Mouse (Mus musculus) embryonic facial prominence, embryonic 13.5 days (tissue): ENCODE data around the gene Naaladl2. TPM values are rescaled to one million over a fixed set of nuclear protein-coding genes. Genes with fewer than 3 reads are reported as not detected.

ENCODE experiments used
- ATAC-seq: fragments of 200-750 bp; cut with Nextera tagmentation; 2 replicates; pipeline ENCODE4 v1.8.0; 2017; ENCODE audit warnings: low read depth; ENCODE audit not compliant: insufficient number of reproducible peaks, insufficient read depth, low FRiP score, low TSS enrichment
- H3K27ac ChIP-seq: fragments of 300-500 bp; sonication (generic); 2 replicates; pipeline ENCODE4 v1.5.1; 2015; ENCODE audit warnings: moderate library complexity, mild to moderate bottlenecking, inconsistent platforms
- H3K27me3 ChIP-seq: fragments of 300-500 bp; sonication (generic); 2 replicates; pipeline ENCODE4 v1.6.1; 2015; ENCODE audit warnings: mild to moderate bottlenecking, inconsistent platforms
- H3K36me3 ChIP-seq: fragments of 300-500 bp; sonication (generic); 2 replicates; pipeline ENCODE4 v1.6.1; 2015; ENCODE audit warnings: mild to moderate bottlenecking, inconsistent platforms
- H3K4me1 ChIP-seq: fragments of 300-500 bp; sonication (generic); 2 replicates; pipeline ENCODE4 v1.6.1; 2015; ENCODE audit warnings: inconsistent platforms
- H3K4me2 ChIP-seq: fragments of 300-500 bp; sonication (generic); 2 replicates; pipeline ENCODE4 v1.6.1; 2015; ENCODE audit warnings: moderate library complexity, mild to moderate bottlenecking, inconsistent platforms
- H3K4me3 ChIP-seq: fragments of 300-500 bp; sonication (generic); 2 replicates; pipeline ENCODE4 v1.5.1; 2015; ENCODE audit warnings: mild to moderate bottlenecking, inconsistent platforms
- H3K9ac ChIP-seq: fragments of 300-500 bp; sonication (generic); 2 replicates; pipeline ENCODE4 v1.6.1; 2015; ENCODE audit warnings: mild to moderate bottlenecking, inconsistent platforms
- H3K9me3 ChIP-seq: fragments of 300-500 bp; sonication (generic); 2 replicates; pipeline ENCODE4 v1.6.1; 2016; ENCODE audit warnings: inconsistent platforms
- WGBS: fragments of 180-500 bp; shearing (Covaris S2); methylation state at CpG from one replicate; pipeline ENCODE4 v1.1.7; 2015; ENCODE audit warnings: mixed read lengths; 5-methylcytosine and 5-hydroxymethylcytosine counted together
- polyA plus RNA-seq: library from polyadenylated mRNA; unstranded; fragments of >200 nt; fragmentation: Nextera tagmentation; extraction: Ambion mirVana; gene quantifications from 2 replicates; pipeline ENCODE4 v1.2.1, GENCODE M21; 2015

The Naaladl2 gene
- polyA plus RNA-seq, 1 experiment from 2014 or later: 2.3 TPM

- no peaks in the 10 kb centered on the region for H3K27me3 ChIP-seq
- ATAC-seq: no peak
- no peak overlapping the region for H3K4me2 ChIP-seq
- no peak overlapping the region for H3K27ac ChIP-seq
- no peak overlapping the region for H3K9ac ChIP-seq
- no peaks in the 10 kb centered on the region for H3K4me1 ChIP-seq
- WGBS: 84% methylated on average over 5 of the region's 5 CpGs
- no peaks in the 10 kb centered on the region for H3K36me3 ChIP-seq
- H3K4me3 ChIP-seq: no peak overlapping the region
- no peaks in the 10 kb centered on the region for H3K9me3 ChIP-seq
Measured at GRCm38 (mm10) chr3:24938507-24939182, 205.4 kb downstream of the Naaladl2 start.

GRCm38 (mm10) chr3:24921811-24922210, 222.2 kb downstream of the Naaladl2 start:
- Histone ChIP-seq H3K4me1 (no peaks in the 10 kb centered on the region), H3K27me3 (no peaks in the 10 kb centered on the region), H3K9me3 (no peaks in the 10 kb centered on the region), H3K27ac (no peak overlapping the region), H3K36me3 (no peaks in the 10 kb centered on the region), H3K4me2 (no peak overlapping the region), H3K4me3 (no peak overlapping the region), H3K9ac (no peak overlapping the region)
- WGBS: 46% methylated on average over 2 of the region's 2 CpGs
- no peak for ATAC-seq

- H3K9ac ChIP-seq: no peak overlapping the region
- ATAC-seq: no peak
- H3K27me3 ChIP-seq: no peaks in the 10 kb centered on the region
- no peak overlapping the region for H3K4me2 ChIP-seq
- no peaks in the 10 kb centered on the region for H3K36me3 ChIP-seq
- H3K4me1 ChIP-seq: no peaks in the 10 kb centered on the region
- no peak overlapping the region for H3K4me3 ChIP-seq
- H3K9me3 ChIP-seq: no peaks in the 10 kb centered on the region
- no peak overlapping the region for H3K27ac ChIP-seq
- WGBS: 53% methylated on average over 6 of the region's 6 CpGs
Measured at GRCm38 (mm10) chr3:24921401-24921800, 222.7 kb downstream of the Naaladl2 start.

- no peak for ATAC-seq
- Histone ChIP-seq H3K9me3 (no peaks in the 10 kb centered on the region), H3K36me3 (no peaks in the 10 kb centered on the region), H3K27me3 (no peaks in the 10 kb centered on the region), H3K4me3 (no peak overlapping the region), H3K4me1 (no peaks in the 10 kb centered on the region), H3K27ac (no peak overlapping the region), H3K4me2 (no peak overlapping the region), H3K9ac (no peak overlapping the region)
- WGBS: 86% methylated on average over 3 of the region's 3 CpGs
Measured at GRCm38 (mm10) chr3:24905425-24905960, 238.6 kb downstream of the Naaladl2 start.

GRCm38 (mm10) chr3:24888801-24889200, 255.3 kb downstream of the Naaladl2 start:
- ATAC-seq: no peak
- Histone ChIP-seq H3K27ac (no peak overlapping the region), H3K4me1 (no peaks in the 10 kb centered on the region), H3K4me3 (no peak overlapping the region), H3K36me3 (no peaks in the 10 kb centered on the region), H3K9ac (no peak overlapping the region), H3K27me3 (no peaks in the 10 kb centered on the region), H3K4me2 (no peak overlapping the region), H3K9me3 (no peaks in the 10 kb centered on the region)
- 86% methylated on average over 3 of the region's 3 CpGs for WGBS

- Histone ChIP-seq H3K4me3 (no peak overlapping the region), H3K9ac (no peak overlapping the region), H3K27ac (no peak overlapping the region), H3K4me1 (no peaks in the 10 kb centered on the region), H3K9me3 (no peaks in the 10 kb centered on the region), H3K4me2 (no peak overlapping the region), H3K27me3 (no peaks in the 10 kb centered on the region), H3K36me3 (no peaks in the 10 kb centered on the region)
- 82% methylated on average over 1 of the region's 1 CpGs for WGBS
- no peak for ATAC-seq
Measured at GRCm38 (mm10) chr3:24872254-24872653, 271.8 kb downstream of the Naaladl2 start.

- 69% methylated on average over 2 of the region's 2 CpGs for WGBS
- ATAC-seq: no peak
- H3K36me3 ChIP-seq: no peaks in the 10 kb centered on the region
- H3K4me2 ChIP-seq: no peak overlapping the region
- H3K9me3 ChIP-seq: no peaks in the 10 kb centered on the region
- H3K9ac ChIP-seq: no peak overlapping the region
- no peaks in the 10 kb centered on the region for H3K4me1 ChIP-seq
- no peak overlapping the region for H3K4me3 ChIP-seq
- no peak overlapping the region for H3K27ac ChIP-seq
- no peaks in the 10 kb centered on the region for H3K27me3 ChIP-seq
Measured at GRCm38 (mm10) chr3:24852936-24853335, 291.1 kb downstream of the Naaladl2 start.

GRCm38 (mm10) chr3:24796739-24797138, 347.3 kb downstream of the Naaladl2 start:
- H3K9me3 ChIP-seq: no peaks in the 10 kb centered on the region
- H3K4me3 ChIP-seq: no peak overlapping the region
- H3K9ac ChIP-seq: no peak overlapping the region
- no peak for ATAC-seq
- H3K4me1 ChIP-seq: no peaks in the 10 kb centered on the region
- no peaks in the 10 kb centered on the region for H3K27me3 ChIP-seq
- H3K27ac ChIP-seq: no peak overlapping the region
- no peak overlapping the region for H3K4me2 ChIP-seq
- WGBS: 53% methylated on average over 2 of the region's 2 CpGs
- H3K36me3 ChIP-seq: no peaks in the 10 kb centered on the region

GRCm38 (mm10) chr3:24787451-24788148, 356.5 kb downstream of the Naaladl2 start:
- no peak overlapping the region for H3K4me3 ChIP-seq
- no peak overlapping the region for H3K27ac ChIP-seq
- H3K36me3 ChIP-seq: no peaks in the 10 kb centered on the region
- no peak overlapping the region for H3K4me2 ChIP-seq
- H3K9me3 ChIP-seq: no peaks in the 10 kb centered on the region
- no peak overlapping the region for H3K9ac ChIP-seq
- no peak for ATAC-seq
- no peaks in the 10 kb centered on the region for H3K4me1 ChIP-seq
- 79% methylated on average over 1 of the region's 1 CpGs for WGBS
- H3K27me3 ChIP-seq: no peaks in the 10 kb centered on the region

GRCm38 (mm10) chr3:24784108-24784507, 360.0 kb downstream of the Naaladl2 start:
- Histone ChIP-seq H3K36me3 (no peaks in the 10 kb centered on the region), H3K4me3 (no peak overlapping the region), H3K27me3 (no peaks in the 10 kb centered on the region), H3K27ac (no peak overlapping the region), H3K9me3 (no peaks in the 10 kb centered on the region), H3K4me1 (no peaks in the 10 kb centered on the region), H3K4me2 (no peak overlapping the region), H3K9ac (no peak overlapping the region)
- 86% methylated on average over 3 of the region's 3 CpGs for WGBS
- ATAC-seq: no peak

GRCm38 (mm10) chr3:24783462-24783829, 360.6 kb downstream of the Naaladl2 start:
- Histone ChIP-seq H3K36me3 (no peaks in the 10 kb centered on the region), H3K4me2 (peak overlapping the region; percentile 22), H3K4me3 (no peak overlapping the region), H3K27me3 (no peaks in the 10 kb centered on the region), H3K4me1 (no peaks in the 10 kb centered on the region), H3K9me3 (no peaks in the 10 kb centered on the region), H3K27ac (no peak overlapping the region), H3K9ac (no peak overlapping the region)
- no peak for ATAC-seq
- 43% methylated on average over 7 of the region's 7 CpGs for WGBS
